Mouse (Mus musculus) frontal cortex, postnatal 14 days (tissue): Measurements from ENCODE around the gene Zfp619.
"Not testable (repeated sequence)": the region's sequence is repeated elsewhere in the genome, so short reads cannot be mapped to it uniquely, and the experiment has no call there.

Experiments
- DNase-seq, 2 experiments: peaks; one replicate each; pipeline ENCODE4 v3.0.0; 2022; ENCODE audit warnings: low spot score in 2 of 2

Gene Zfp619

GRCm38 (mm10) chr7:39589044-39589443 is 71.5 kb downstream of the Zfp619 start:
- not testable (repeated sequence) for DNase-seq
